Mouse (Mus musculus) CH12.LX (cell line): ENCODE results near the gene Shc2.

Experiments
- CTCF ChIP-seq, 2 experiments: IDR thresholded peaks in 1 of 2; conservative IDR thresholded peaks in 1 of 2; 2 replicates each; pipeline ENCODE4 v1.5.1; 2011 to 2012; ENCODE audit warnings: low read depth in 2 of 2, low read length in 2 of 2, improper control_type of control experiment in 1 of 2, inconsistent platforms in 1 of 2, mild to moderate bottlenecking in 1 of 2, moderate library complexity in 1 of 2
- MAX ChIP-seq: IDR thresholded peaks from 2 replicates; pipeline ENCODE4 v1.6.1; 2011; ENCODE audit warnings: low read length, improper control_type of control experiment
- MEF2A ChIP-seq: IDR thresholded peaks from 2 replicates; pipeline ENCODE4 v1.6.1; 2014; ENCODE audit warnings: low read depth, mild to moderate bottlenecking, inconsistent platforms, low read length, improper control_type of control experiment, borderline replicate concordance
- NELFE ChIP-seq: IDR thresholded peaks from 2 replicates; pipeline ENCODE4 v1.6.1; 2011; ENCODE audit warnings: low read depth, low read length, improper control_type of control experiment
- POLR2A ChIP-seq: IDR thresholded peaks from 2 replicates; pipeline ENCODE4 v1.6.1; 2011; ENCODE audit warnings: low read depth, mild to moderate bottlenecking, improper control_type of control experiment, low read length
- SMC3 ChIP-seq: IDR thresholded peaks from 2 replicates; pipeline ENCODE4 v1.6.1; 2011; ENCODE audit warnings: low read depth, low read length, improper control_type of control experiment
- ZMIZ1 ChIP-seq: IDR thresholded peaks from 2 replicates; pipeline ENCODE4 v1.6.1; 2012; ENCODE audit warnings: low read depth, mild to moderate bottlenecking, inconsistent platforms, low read length, improper control_type of control experiment

- TF ChIP-seq CTCF (conservative IDR thresholded peaks at IDR 0.05 in 1 of 2, IDR thresholded peaks at IDR 0.05 in 1 of 2; ENCODE audit: low read depth in 2 of 2, low read length in 2 of 2) (no peak), MAX (no peak), ZMIZ1 (no peak), SMC3 (no peak), MEF2A (no peak), NELFE (no peak), POLR2A (no peak)
Observed at GRCm38 (mm10) chr10:79612192-79613135, 25.3 kb downstream of the Shc2 start.
